Mouse (Mus musculus): ENCODE results near the gene Calr3.

GRCm38 (mm10) chr8:72491017-72491416 lies 47.3 kb upstream of the Calr3 start:
- TF ChIP-seq POLR2A (IDR thresholded peaks at IDR 0.05; ENCODE audit: borderline replicate concordance, extremely low read depth, insufficient read depth, insufficient read length, poor library complexity, severe bottlenecking) (no peak), CTCF (IDR thresholded peaks at IDR 0.05; ENCODE audit: borderline replicate concordance, extremely low read depth, insufficient read depth, insufficient read length) (no peak)

All from brain, embryonic 14.5 days (tissue).